Mouse (Mus musculus) lung, embryonic 14.5 days (tissue): Measurements from ENCODE around the gene Cdk7. TPM values are rescaled to one million over a fixed set of nuclear protein-coding genes. Genes with fewer than 3 reads are reported as not detected.

ENCODE experiments used
- ATAC-seq: fragments of 200-750 bp; cut with Nextera tagmentation; 2 replicates; pipeline ENCODE4 v1.8.0; 2017; ENCODE audit warnings: mild to moderate bottlenecking, moderate TSS enrichment, moderate library complexity; ENCODE audit not compliant: insufficient read depth
- DNase-seq: peaks from one replicate; pipeline ENCODE4 v3.0.0-alpha.2; 2015
- H3K27ac ChIP-seq: fragments of 300-500 bp; sonication (generic); 2 replicates; pipeline ENCODE4 v1.5.1; 2014; ENCODE audit warnings: low read depth, mild to moderate bottlenecking, moderate library complexity
- H3K27me3 ChIP-seq: fragments of 300-500 bp; sonication (generic); 2 replicates; pipeline ENCODE4 v1.6.1; 2014; ENCODE audit warnings: low read length, control low read depth; ENCODE audit not compliant: insufficient read depth
- H3K36me3 ChIP-seq: fragments of 300-500 bp; sonication (generic); 2 replicates; pipeline ENCODE4 v1.6.1; 2014; ENCODE audit warnings: control low read depth; ENCODE audit not compliant: insufficient read depth
- H3K4me1 ChIP-seq: fragments of 300-500 bp; sonication (generic); 2 replicates; pipeline ENCODE4 v1.6.1; 2014; ENCODE audit warnings: antibody characterized with exemption, control low read depth; ENCODE audit not compliant: insufficient read depth
- H3K4me2 ChIP-seq: fragments of 300-500 bp; sonication (generic); 2 replicates; pipeline ENCODE4 v1.6.1; 2014; ENCODE audit warnings: mild to moderate bottlenecking
- H3K4me3 ChIP-seq: fragments of 300-500 bp; sonication (generic); 2 replicates; pipeline ENCODE4 v1.5.1; 2014; ENCODE audit warnings: low read depth, low read length
- H3K9ac ChIP-seq: fragments of 300-500 bp; sonication (generic); 2 replicates; pipeline ENCODE4 v1.6.1; 2014
- H3K9me3 ChIP-seq: fragments of 300-500 bp; sonication (generic); 2 replicates; pipeline ENCODE4 v1.6.1; 2016; ENCODE audit warnings: low read depth, low read length, control low read depth
- CTCF ChIP-seq: IDR thresholded peaks from 2 replicates; pipeline ENCODE4 v1.5.1; 2016; ENCODE audit warnings: antibody characterized with exemption, low read depth
- WGBS: fragments of 180-500 bp; shearing (Covaris S2); extraction: QIAGEN DNeasy Blood & Tissue Kit; methylation state at CpG from one replicate; pipeline ENCODE4 v1.1.7; 2014; 5-methylcytosine and 5-hydroxymethylcytosine counted together
- polyA plus RNA-seq: library from polyadenylated mRNA; unstranded; fragments of >200 nt; fragmentation: Nextera tagmentation; extraction: Ambion mirVana; gene quantifications from 2 replicates; pipeline ENCODE4 v1.2.1, GENCODE M21; 2014

The Cdk7 gene
- polyA plus RNA-seq, 1 experiment from 2014 or later: 99.9 TPM

GRCm38 (mm10) chr13:100754186-100754585 lies 23.4 kb upstream of the Cdk7 start:
- DNase-seq (no peak), ATAC-seq (no peak)
- Histone ChIP-seq H3K9ac (no peak overlapping the region), H3K4me3 (no peak overlapping the region), H3K9me3 (no peaks in the 10 kb centered on the region), H3K4me1 (no peaks in the 10 kb centered on the region), H3K27ac (no peak overlapping the region), H3K27me3 (no peaks in the 10 kb centered on the region), H3K36me3 (no peaks in the 10 kb centered on the region), H3K4me2 (no peak overlapping the region)
- 64% methylated on average over 4 of the region's 4 CpGs for WGBS
- no peak for TF ChIP-seq CTCF

GRCm38 (mm10) chr13:100753011-100753410 lies 22.3 kb upstream of the Cdk7 start:
- no peak for ATAC-seq
- 69% methylated on average over 6 of the region's 6 CpGs for WGBS

DNA sequence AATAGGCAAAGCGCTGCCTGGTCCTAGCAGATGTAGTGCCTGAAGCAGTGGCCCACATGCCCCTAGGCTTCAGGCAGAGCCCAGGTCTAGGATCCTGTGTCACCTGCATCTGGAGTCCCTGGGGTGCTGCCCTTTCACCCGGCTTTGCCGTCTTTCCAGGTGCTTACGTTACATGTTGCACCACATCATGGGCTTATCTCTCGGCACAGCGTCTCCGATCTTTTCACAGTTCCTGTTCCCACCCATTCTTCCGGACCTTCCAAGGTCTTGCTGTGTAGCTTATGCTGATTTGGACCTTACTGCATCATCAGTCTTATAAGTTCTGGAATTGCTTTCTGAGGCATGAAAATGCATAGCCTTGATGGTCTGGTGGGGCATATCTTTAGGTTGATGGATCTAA lies 21.8 kb upstream of the Cdk7 start:
- DNase-seq: no peak
- Histone ChIP-seq H3K9me3 (no peaks in the 10 kb centered on the region), H3K9ac (no peak overlapping the region), H3K4me1 (no peaks in the 10 kb centered on the region), H3K4me2 (no peak overlapping the region), H3K27me3 (no peaks in the 10 kb centered on the region), H3K36me3 (no peaks in the 10 kb centered on the region), H3K27ac (no peak overlapping the region), H3K4me3 (no peak overlapping the region)
- WGBS: 79% methylated on average over 8 of the region's 8 CpGs
- no peak for TF ChIP-seq CTCF
- no peak for ATAC-seq

More at GRCm38 (mm10) chr13:100753011-100753410, 22.3 kb upstream of the Cdk7 start:
- Histone ChIP-seq H3K36me3 (no peaks in the 10 kb centered on the region), H3K27me3 (no peaks in the 10 kb centered on the region), H3K4me2 (no peak overlapping the region), H3K27ac (no peak overlapping the region), H3K4me1 (no peaks in the 10 kb centered on the region), H3K9ac (no peak overlapping the region), H3K4me3 (no peak overlapping the region), H3K9me3 (no peaks in the 10 kb centered on the region)
- DNase-seq: no peak
- no peak for TF ChIP-seq CTCF

GRCm38 (mm10) chr13:100751402-100751801 lies 20.7 kb upstream of the Cdk7 start:
- Histone ChIP-seq H3K36me3 (no peaks in the 10 kb centered on the region), H3K9me3 (no peaks in the 10 kb centered on the region), H3K4me3 (no peak overlapping the region), H3K27me3 (no peaks in the 10 kb centered on the region), H3K27ac (no peak overlapping the region), H3K4me1 (no peaks in the 10 kb centered on the region), H3K9ac (no peak overlapping the region), H3K4me2 (no peak overlapping the region)
- no peak for ATAC-seq
- DNase-seq: no peak
- WGBS: 74% methylated on average over 3 of the region's 3 CpGs
- TF ChIP-seq CTCF: no peak

- ATAC-seq (no peak), DNase-seq (no peak)
- H3K4me2 ChIP-seq: no peak overlapping the region
- no peaks in the 10 kb centered on the region for H3K4me1 ChIP-seq
- H3K27me3 ChIP-seq: no peaks in the 10 kb centered on the region
- no peak overlapping the region for H3K4me3 ChIP-seq
- no peak for TF ChIP-seq CTCF
- H3K36me3 ChIP-seq: no peaks in the 10 kb centered on the region
- H3K9me3 ChIP-seq: no peaks in the 10 kb centered on the region
- no peak overlapping the region for H3K27ac ChIP-seq
- no peak overlapping the region for H3K9ac ChIP-seq
- 62% methylated on average over 5 of the region's 5 CpGs for WGBS
Observed at GRCm38 (mm10) chr13:100750799-100751198, 20.1 kb upstream of the Cdk7 start.

DNA sequence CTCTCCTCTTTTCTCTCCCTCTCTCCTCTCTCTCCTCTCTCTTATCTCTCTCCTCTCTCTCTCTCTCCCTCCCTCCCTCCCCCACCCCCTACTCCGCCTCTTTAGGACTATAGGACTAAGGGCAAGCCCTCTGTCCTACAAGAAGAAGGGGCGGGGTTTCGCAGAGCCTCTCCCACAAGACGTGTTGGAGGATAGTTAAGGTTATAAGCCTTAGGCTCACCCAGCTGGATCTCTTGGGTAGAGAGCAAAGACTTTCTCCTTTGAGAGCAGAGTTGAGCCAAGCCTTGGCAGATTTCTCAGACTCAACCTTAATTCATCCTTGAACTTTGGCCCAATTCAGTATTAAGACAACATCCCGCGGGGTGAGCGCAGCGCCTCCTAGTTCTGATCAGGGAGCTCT lies 17.9 kb upstream of the Cdk7 start:
- Histone ChIP-seq H3K4me2 (no peak overlapping the region), H3K36me3 (no peaks in the 10 kb centered on the region), H3K9me3 (no peaks in the 10 kb centered on the region), H3K27ac (no peak overlapping the region), H3K9ac (no peak overlapping the region), H3K27me3 (no peaks in the 10 kb centered on the region), H3K4me1 (no peaks in the 10 kb centered on the region), H3K4me3 (no peak overlapping the region)
- TF ChIP-seq CTCF: no peak
- DNase-seq (no peak), ATAC-seq (no peak)
- WGBS: 47% methylated on average over 8 of the region's 8 CpGs

DNA sequence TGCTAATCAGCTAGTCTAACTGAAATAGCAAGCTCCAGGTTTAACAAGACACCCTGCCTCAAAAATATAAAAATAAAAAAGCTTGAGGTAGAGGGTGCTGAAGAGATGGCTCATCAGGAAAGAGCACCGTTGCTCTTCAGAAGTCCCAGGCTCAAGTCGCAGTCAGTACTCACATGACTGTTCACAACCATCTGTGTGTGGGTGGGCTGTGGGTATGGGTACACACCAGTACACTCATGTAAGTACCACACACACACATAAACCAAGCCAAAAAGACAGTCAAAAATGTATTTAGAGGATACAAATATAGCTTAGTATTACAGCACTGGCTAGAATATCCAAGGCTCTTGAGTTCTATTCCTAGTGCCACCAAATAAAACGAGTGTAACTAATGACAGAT lies 15.4 kb upstream of the Cdk7 start:
- Histone ChIP-seq H3K9ac (no peak overlapping the region), H3K9me3 (no peaks in the 10 kb centered on the region), H3K27me3 (no peaks in the 10 kb centered on the region), H3K4me3 (no peak overlapping the region), H3K4me2 (no peak overlapping the region), H3K36me3 (no peaks in the 10 kb centered on the region), H3K4me1 (no peaks in the 10 kb centered on the region), H3K27ac (no peak overlapping the region)
- 73% methylated on average over 3 of the region's 3 CpGs for WGBS
- TF ChIP-seq CTCF: no peak
- DNase-seq (no peak), ATAC-seq (no peak)
